Mouse (Mus musculus): ENCODE results near the gene Ehbp1. TPM values are rescaled to one million over a fixed set of nuclear protein-coding genes. Genes with fewer than 3 reads are reported as not detected.

Gene Ehbp1
- polyA plus RNA-seq, 1 experiment from 2014 or later: 12.0 TPM

DNA sequence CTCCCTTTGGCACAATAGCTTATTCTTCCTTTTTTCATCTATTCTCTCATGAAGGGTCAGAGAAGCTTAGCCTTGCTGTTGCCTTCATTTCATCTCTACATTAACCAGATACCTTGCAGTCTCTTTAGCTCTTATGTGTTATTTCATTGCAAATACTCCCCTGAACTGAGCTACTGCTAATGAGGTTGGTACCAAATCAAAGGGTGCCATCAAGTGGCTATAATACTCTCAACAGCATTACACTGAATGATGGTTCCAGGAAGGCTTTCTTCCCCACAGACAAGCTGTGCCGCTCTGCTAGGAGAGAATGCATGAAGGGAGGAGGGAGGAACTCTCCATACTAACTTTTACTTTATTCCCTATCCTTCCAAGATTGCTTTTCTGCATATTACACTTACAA, 135.5 kb downstream of the Ehbp1 start:
- H3K36me3 ChIP-seq (replicated peaks; ENCODE audit: control insufficient read depth, insufficient read depth, low read depth, low read length): no peaks in the 10 kb centered on the region
- WGBS: 57% methylated on average over 1 of the region's 1 CpGs
- peak; percentile 17 for DNase-seq (ENCODE audit: low spot score)
- no peaks in the 10 kb centered on the region for H3K27me3 ChIP-seq (ENCODE audit: control insufficient read depth, insufficient read depth, low read length)
- no peak for ATAC-seq (replicated peaks; ENCODE audit: insufficient number of reproducible peaks, low FRiP score, low TSS enrichment, low read depth)
- H3K4me2 ChIP-seq (ENCODE audit: low read depth, low read length): no peak overlapping the region
- no peaks in the 10 kb centered on the region for H3K4me1 ChIP-seq (ENCODE audit: control insufficient read depth, insufficient read depth, low read length)
- no peak overlapping the region for H3K27ac ChIP-seq (replicated peaks; ENCODE audit: low read depth, low read length)
- H3K9ac ChIP-seq (replicated peaks; ENCODE audit: low read length): no peak overlapping the region
- no peak overlapping the region for H3K4me3 ChIP-seq (ENCODE audit: low read depth, low read length)
- no peaks in the 10 kb centered on the region for H3K9me3 ChIP-seq (replicated peaks; ENCODE audit: control insufficient read depth, low read length)

DNA sequence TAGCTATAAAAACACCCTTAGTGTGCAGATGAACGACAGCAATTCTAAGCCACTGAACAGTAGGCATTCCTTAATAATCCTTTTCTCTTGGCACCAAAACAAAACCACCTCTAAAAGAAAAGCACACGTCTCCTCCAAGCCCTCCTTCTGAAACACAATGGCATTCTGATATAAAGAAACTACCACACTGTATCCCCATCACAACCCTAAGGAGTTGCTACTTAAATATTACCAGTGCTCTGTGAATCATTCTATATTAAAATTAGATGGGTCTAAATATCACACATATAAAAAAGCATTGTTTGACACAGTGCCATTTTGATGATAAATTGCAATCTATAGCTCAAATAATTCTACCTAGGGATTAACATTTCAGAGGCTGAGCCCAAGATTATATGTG, 135.9 kb downstream of the Ehbp1 start:
- Histone ChIP-seq H3K4me1 (ENCODE audit: control insufficient read depth, insufficient read depth, low read length) (no peaks in the 10 kb centered on the region), H3K27me3 (ENCODE audit: control insufficient read depth, insufficient read depth, low read length) (no peaks in the 10 kb centered on the region), H3K9me3 (replicated peaks; ENCODE audit: control insufficient read depth, low read length) (no peaks in the 10 kb centered on the region), H3K4me2 (ENCODE audit: low read depth, low read length) (no peak overlapping the region), H3K9ac (replicated peaks; ENCODE audit: low read length) (no peak overlapping the region), H3K4me3 (ENCODE audit: low read depth, low read length) (no peak overlapping the region), H3K36me3 (replicated peaks; ENCODE audit: control insufficient read depth, insufficient read depth, low read depth, low read length) (no peaks in the 10 kb centered on the region), H3K27ac (replicated peaks; ENCODE audit: low read depth, low read length) (no peak overlapping the region)
- no peak for DNase-seq (ENCODE audit: low spot score)
- ATAC-seq (replicated peaks; ENCODE audit: insufficient number of reproducible peaks, low FRiP score, low TSS enrichment, low read depth): no peak
- 65% methylated on average over 2 of the region's 2 CpGs for WGBS

DNA sequence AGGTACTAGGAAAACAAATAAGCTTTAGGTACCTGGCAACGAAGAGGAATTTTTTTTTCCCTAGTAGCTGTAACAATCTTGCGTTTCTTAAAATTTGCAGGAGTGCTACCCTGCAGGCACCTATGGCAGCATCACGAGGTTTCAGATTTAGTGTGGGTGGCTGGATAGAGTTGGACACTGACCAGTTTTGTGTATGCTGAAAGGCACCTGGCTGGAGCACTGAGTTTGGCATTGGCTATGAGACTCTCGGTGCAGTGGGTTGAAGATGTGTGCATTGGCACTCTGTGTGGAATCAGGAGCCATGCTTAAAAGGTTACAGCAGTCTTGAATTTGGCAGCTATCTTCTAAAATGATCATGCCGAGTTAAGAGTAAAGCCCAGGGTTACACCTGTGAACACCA, 138.7 kb downstream of the Ehbp1 start:
- WGBS: 89% methylated on average over 5 of the region's 5 CpGs

GRCm38 (mm10) chr11:22201125-22201524, 141.0 kb downstream of the Ehbp1 start:
- 83% methylated on average over 8 of the region's 8 CpGs for WGBS
- no peak overlapping the region for H3K4me2 ChIP-seq (ENCODE audit: low read depth, low read length)
- no peaks in the 10 kb centered on the region for H3K27me3 ChIP-seq (ENCODE audit: control insufficient read depth, insufficient read depth, low read length)
- no peak overlapping the region for H3K9ac ChIP-seq (replicated peaks; ENCODE audit: low read length)
- no peak overlapping the region for H3K4me3 ChIP-seq (ENCODE audit: low read depth, low read length)
- no peaks in the 10 kb centered on the region for H3K36me3 ChIP-seq (replicated peaks; ENCODE audit: control insufficient read depth, insufficient read depth, low read depth, low read length)
- no peaks in the 10 kb centered on the region for H3K4me1 ChIP-seq (ENCODE audit: control insufficient read depth, insufficient read depth, low read length)
- ATAC-seq (replicated peaks; ENCODE audit: insufficient number of reproducible peaks, low FRiP score, low TSS enrichment, low read depth) (no peak), DNase-seq (ENCODE audit: low spot score) (peak; percentile 8)
- H3K27ac ChIP-seq (replicated peaks; ENCODE audit: low read depth, low read length): no peak overlapping the region
- H3K9me3 ChIP-seq (replicated peaks; ENCODE audit: control insufficient read depth, low read length): no peaks in the 10 kb centered on the region

More for the DNA sequence above, 138.7 kb downstream of the Ehbp1 start:
- no peaks in the 10 kb centered on the region for H3K9me3 ChIP-seq (replicated peaks; ENCODE audit: control insufficient read depth, low read length)
- no peak for DNase-seq (ENCODE audit: low spot score)
- H3K9ac ChIP-seq (replicated peaks; ENCODE audit: low read length): no peak overlapping the region
- no peak overlapping the region for H3K4me2 ChIP-seq (ENCODE audit: low read depth, low read length)
- ATAC-seq (replicated peaks; ENCODE audit: insufficient number of reproducible peaks, low FRiP score, low TSS enrichment, low read depth): no peak
- no peak overlapping the region for H3K27ac ChIP-seq (replicated peaks; ENCODE audit: low read depth, low read length)
- H3K27me3 ChIP-seq (ENCODE audit: control insufficient read depth, insufficient read depth, low read length): no peaks in the 10 kb centered on the region
- no peaks in the 10 kb centered on the region for H3K36me3 ChIP-seq (replicated peaks; ENCODE audit: control insufficient read depth, insufficient read depth, low read depth, low read length)
- no peaks in the 10 kb centered on the region for H3K4me1 ChIP-seq (ENCODE audit: control insufficient read depth, insufficient read depth, low read length)
- H3K4me3 ChIP-seq (ENCODE audit: low read depth, low read length): no peak overlapping the region

GRCm38 (mm10) chr11:22199881-22200280, 142.2 kb downstream of the Ehbp1 start:
- H3K9me3 ChIP-seq (replicated peaks; ENCODE audit: control insufficient read depth, low read length): no peaks in the 10 kb centered on the region
- H3K4me1 ChIP-seq (ENCODE audit: control insufficient read depth, insufficient read depth, low read length): no peaks in the 10 kb centered on the region
- DNase-seq (ENCODE audit: low spot score) (no peak), ATAC-seq (replicated peaks; ENCODE audit: insufficient number of reproducible peaks, low FRiP score, low TSS enrichment, low read depth) (no peak)
- H3K36me3 ChIP-seq (replicated peaks; ENCODE audit: control insufficient read depth, insufficient read depth, low read depth, low read length): no peaks in the 10 kb centered on the region
- no peak overlapping the region for H3K9ac ChIP-seq (replicated peaks; ENCODE audit: low read length)
- H3K27ac ChIP-seq (replicated peaks; ENCODE audit: low read depth, low read length): no peak overlapping the region
- H3K27me3 ChIP-seq (ENCODE audit: control insufficient read depth, insufficient read depth, low read length): no peaks in the 10 kb centered on the region
- 40% methylated on average over 3 of the region's 3 CpGs for WGBS
- no peak overlapping the region for H3K4me3 ChIP-seq (ENCODE audit: low read depth, low read length)
- no peak overlapping the region for H3K4me2 ChIP-seq (ENCODE audit: low read depth, low read length)

- no peak for ATAC-seq (replicated peaks; ENCODE audit: insufficient number of reproducible peaks, low FRiP score, low TSS enrichment, low read depth)
- 63% methylated on average over 6 of the region's 6 CpGs for WGBS
- H3K4me3 ChIP-seq (ENCODE audit: low read depth, low read length): no peak overlapping the region
- no peak overlapping the region for H3K27ac ChIP-seq (replicated peaks; ENCODE audit: low read depth, low read length)
- no peaks in the 10 kb centered on the region for H3K9me3 ChIP-seq (replicated peaks; ENCODE audit: control insufficient read depth, low read length)
- no peak for DNase-seq (ENCODE audit: low spot score)
- H3K36me3 ChIP-seq (replicated peaks; ENCODE audit: control insufficient read depth, insufficient read depth, low read depth, low read length): no peaks in the 10 kb centered on the region
- H3K4me1 ChIP-seq (ENCODE audit: control insufficient read depth, insufficient read depth, low read length): no peaks in the 10 kb centered on the region
- no peaks in the 10 kb centered on the region for H3K27me3 ChIP-seq (ENCODE audit: control insufficient read depth, insufficient read depth, low read length)
- H3K4me2 ChIP-seq (ENCODE audit: low read depth, low read length): no peak overlapping the region
- no peak overlapping the region for H3K9ac ChIP-seq (replicated peaks; ENCODE audit: low read length)
These were observed 143.7 kb downstream of the Ehbp1 start for GRCm38 (mm10) chr11:22198406-22198805.

DNA sequence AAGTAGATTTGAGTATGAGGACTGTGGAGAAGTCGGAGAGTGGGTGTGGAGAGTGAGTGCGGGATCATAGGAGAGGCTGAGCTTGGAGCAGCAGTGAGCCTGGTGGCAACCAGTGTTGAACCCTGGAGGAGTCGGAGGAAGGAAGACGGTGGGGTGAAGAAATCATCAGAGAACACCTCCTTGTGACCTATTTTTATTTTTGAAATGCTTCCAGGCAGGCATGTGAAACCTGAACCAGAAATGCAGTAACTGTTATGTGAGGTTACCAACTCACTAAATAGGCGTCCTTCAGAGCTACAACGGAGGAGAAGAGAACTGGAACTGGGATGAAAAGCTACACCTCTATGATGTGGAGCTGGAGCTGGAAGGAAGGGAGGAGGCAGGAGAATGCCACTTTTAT, 144.2 kb downstream of the Ehbp1 start:
- no peak overlapping the region for H3K9ac ChIP-seq (replicated peaks; ENCODE audit: low read length)
- H3K4me3 ChIP-seq (ENCODE audit: low read depth, low read length): no peak overlapping the region
- ATAC-seq (replicated peaks; ENCODE audit: insufficient number of reproducible peaks, low FRiP score, low TSS enrichment, low read depth): no peak
- no peaks in the 10 kb centered on the region for H3K4me1 ChIP-seq (ENCODE audit: control insufficient read depth, insufficient read depth, low read length)
- H3K27ac ChIP-seq (replicated peaks; ENCODE audit: low read depth, low read length): no peak overlapping the region
- no peak overlapping the region for H3K4me2 ChIP-seq (ENCODE audit: low read depth, low read length)
- H3K27me3 ChIP-seq (ENCODE audit: control insufficient read depth, insufficient read depth, low read length): no peaks in the 10 kb centered on the region
- DNase-seq (ENCODE audit: low spot score): no peak
- 68% methylated on average over 6 of the region's 6 CpGs for WGBS
- no peaks in the 10 kb centered on the region for H3K9me3 ChIP-seq (replicated peaks; ENCODE audit: control insufficient read depth, low read length)
- H3K36me3 ChIP-seq (replicated peaks; ENCODE audit: control insufficient read depth, insufficient read depth, low read depth, low read length): no peaks in the 10 kb centered on the region

DNA sequence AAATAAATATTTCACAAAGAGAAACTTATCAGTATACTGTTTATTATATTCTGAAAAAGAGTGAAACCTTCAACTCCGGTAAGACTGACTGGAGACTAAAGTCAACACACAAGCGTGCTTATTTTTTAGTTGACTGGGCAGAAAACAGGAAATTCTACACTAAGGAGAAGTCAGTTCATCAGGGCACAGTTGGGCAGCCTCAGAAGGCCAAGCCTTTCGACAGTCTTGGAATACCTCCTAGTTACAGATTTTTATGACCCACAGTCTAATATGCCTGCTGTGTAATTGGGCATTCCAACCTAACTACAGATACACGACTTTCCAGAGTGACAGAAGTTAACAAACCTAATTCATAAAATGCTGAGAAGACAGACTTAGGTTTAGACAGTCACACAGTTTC, 145.3 kb downstream of the Ehbp1 start:
- no peak overlapping the region for H3K4me2 ChIP-seq (ENCODE audit: low read depth, low read length)
- no peak for ATAC-seq (replicated peaks; ENCODE audit: insufficient number of reproducible peaks, low FRiP score, low TSS enrichment, low read depth)
- WGBS: 68% methylated on average over 4 of the region's 4 CpGs

More for the DNA sequence above, 145.3 kb downstream of the Ehbp1 start:
- DNase-seq (ENCODE audit: low spot score): no peak
- no peaks in the 10 kb centered on the region for H3K27me3 ChIP-seq (ENCODE audit: control insufficient read depth, insufficient read depth, low read length)
- H3K36me3 ChIP-seq (replicated peaks; ENCODE audit: control insufficient read depth, insufficient read depth, low read depth, low read length): no peaks in the 10 kb centered on the region
- no peak overlapping the region for H3K9ac ChIP-seq (replicated peaks; ENCODE audit: low read length)
- no peaks in the 10 kb centered on the region for H3K4me1 ChIP-seq (ENCODE audit: control insufficient read depth, insufficient read depth, low read length)
- H3K27ac ChIP-seq (replicated peaks; ENCODE audit: low read depth, low read length): no peak overlapping the region
- no peak overlapping the region for H3K4me3 ChIP-seq (ENCODE audit: low read depth, low read length)
- H3K9me3 ChIP-seq (replicated peaks; ENCODE audit: control insufficient read depth, low read length): no peaks in the 10 kb centered on the region

Data from embryonic facial prominence, embryonic 11.5 days (tissue).